Mouse (Mus musculus): ENCODE results near the gene Adssl1. TPM values are rescaled to one million over a fixed set of nuclear protein-coding genes. Genes with fewer than 3 reads are reported as not detected.
A peak's percentile ranks its signal among the peaks of the same experiment; 100 is the strongest.

Adssl1 gene
- total RNA-seq, 2 experiments from 2014 or later: 887 to 928 TPM

DNA sequence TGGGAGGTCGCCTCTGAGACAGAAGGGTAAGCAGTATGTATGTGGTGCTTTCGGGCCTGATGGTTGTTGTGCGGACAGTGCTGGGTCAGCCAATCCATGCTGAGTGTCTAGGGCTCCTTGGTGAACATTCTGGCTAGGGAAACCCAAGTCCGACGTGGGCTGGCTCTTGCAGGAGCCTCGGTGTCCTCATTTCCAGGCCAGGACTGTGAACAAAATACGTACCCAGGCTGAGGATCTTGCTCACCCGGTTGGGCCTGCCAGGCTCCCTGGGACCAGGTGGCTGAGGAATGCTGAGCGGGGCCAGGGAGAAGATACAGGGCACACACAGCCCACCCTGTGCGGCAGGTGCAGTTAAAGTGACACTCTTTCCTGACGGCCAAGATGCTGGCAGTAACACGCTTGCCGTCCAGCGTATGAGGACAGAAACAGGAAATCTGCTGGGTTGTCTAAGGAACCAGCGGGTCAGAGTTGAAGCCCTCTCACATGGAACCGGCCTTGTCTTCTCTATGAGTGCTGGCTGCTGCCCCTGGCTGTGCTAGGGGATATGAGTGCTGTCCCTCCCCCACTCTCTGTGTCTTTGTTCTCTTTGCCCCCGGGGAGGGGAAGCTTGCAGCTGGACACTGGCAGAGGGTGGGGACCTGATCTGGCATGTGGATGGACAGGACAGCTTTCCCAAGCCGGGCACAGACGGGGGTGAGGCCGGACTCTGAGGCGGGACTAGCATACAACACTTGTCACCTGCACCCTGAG lies 26.7 kb upstream of the Adssl1 start:
- peak; percentile 66 for DNase-seq

DNA sequence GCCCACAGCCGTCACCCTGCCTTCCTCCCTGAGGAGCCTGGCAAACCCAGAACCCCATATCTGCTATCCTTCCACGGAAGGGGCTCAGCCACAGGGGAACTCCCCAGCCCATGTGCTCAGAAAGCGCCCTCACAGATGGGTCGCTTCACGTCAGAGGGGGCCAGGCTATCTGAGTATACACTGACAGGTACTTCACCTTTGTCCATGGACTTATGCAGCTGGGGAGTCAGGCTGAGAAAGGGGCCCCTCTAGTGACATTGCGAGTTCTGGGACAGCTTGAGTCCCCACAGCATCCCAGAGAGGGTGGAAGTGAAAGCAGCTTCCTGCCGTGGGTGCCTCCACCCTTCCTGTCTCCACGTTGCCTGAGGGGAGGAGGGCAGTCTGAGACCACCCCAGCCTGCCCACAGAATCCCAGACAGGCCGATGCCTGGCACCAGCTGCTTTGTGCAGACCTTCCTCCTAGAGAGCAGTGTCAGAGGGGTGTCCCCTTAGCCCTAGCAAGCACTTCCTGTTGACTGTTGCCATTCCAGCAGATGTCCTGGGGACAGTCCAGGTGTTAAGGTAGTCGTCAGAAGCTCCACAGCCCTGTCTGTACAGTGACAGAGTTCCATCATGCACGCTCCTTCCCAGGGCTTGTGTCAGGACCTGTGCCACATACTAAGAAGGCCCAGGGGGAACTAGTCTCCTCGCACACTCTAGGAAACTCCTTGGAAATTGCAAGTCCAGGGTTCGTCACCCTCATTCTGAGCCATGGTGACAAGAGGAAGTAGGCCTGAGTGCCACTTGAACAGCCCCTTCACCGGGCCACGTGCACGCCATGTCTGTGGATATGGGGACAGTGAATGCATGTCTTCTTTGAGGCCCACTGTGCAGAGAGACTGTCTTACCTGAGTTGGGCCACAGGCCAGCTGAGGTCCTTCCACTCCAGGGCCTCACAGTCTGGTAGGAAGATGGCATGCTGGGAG lies 25.6 kb upstream of the Adssl1 start:
- no peak for DNase-seq

DNA sequence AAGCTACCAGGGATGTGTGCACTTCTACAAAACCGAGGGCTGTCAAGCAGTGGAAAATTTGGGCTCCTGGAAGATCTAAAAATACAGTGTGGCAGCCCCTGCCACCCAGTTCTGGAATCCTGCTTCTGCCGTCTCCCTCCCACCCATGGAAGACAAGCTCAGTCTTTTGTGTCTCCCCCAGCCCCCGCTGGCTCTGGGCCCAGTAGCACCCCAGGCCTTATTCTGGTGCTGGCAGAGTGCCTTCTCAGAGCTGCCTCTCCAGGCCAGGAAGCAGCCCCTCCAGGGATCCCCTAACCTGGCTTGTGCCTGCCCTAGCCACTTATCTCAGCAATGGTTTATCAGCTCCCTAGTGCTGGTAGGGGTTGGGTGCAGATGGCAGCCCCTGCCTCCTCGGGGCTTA lies 24.9 kb upstream of the Adssl1 start:
- DNase-seq: no peak

DNA sequence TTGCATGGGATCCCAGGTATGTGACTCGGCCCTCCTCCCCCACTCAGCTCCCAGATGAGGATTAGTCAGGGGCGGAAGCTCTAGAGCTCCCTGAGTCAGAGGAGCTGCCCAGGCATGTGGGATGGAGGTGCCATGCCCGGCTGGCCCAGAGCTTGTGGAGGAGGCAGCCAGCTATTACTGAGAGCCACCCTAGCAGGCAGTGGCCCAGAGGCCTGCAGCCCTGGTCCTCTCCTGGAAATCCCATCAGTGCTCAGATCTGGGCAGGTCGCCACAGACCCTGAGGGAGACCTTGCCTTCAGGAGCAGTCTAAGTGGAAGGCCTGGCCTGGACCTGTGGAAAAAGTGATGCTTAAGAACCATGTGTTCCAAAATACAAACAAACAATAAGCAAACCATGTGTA lies 24.2 kb upstream of the Adssl1 start:
- DNase-seq: peak; percentile 84

DNA sequence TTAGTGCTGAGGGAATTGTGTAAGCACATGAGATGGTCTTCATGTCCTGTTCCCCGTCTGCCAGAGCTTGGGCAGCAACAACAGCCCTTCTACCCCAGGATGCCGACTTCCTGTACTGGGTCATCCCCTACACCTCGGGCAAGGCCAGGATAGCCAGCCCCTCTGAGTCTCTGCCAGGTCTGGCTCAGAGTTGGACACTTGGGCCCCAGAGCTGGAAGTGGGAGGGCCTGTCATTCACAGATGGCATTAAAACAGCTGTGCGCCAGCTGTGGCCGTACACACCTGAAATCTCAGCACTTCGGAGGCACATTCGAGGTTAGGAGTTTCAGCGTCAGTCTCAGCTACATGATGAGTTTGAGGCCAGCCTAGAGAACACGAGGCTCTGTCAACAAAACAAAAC lies 23.4 kb upstream of the Adssl1 start:
- DNase-seq: no peak

DNA sequence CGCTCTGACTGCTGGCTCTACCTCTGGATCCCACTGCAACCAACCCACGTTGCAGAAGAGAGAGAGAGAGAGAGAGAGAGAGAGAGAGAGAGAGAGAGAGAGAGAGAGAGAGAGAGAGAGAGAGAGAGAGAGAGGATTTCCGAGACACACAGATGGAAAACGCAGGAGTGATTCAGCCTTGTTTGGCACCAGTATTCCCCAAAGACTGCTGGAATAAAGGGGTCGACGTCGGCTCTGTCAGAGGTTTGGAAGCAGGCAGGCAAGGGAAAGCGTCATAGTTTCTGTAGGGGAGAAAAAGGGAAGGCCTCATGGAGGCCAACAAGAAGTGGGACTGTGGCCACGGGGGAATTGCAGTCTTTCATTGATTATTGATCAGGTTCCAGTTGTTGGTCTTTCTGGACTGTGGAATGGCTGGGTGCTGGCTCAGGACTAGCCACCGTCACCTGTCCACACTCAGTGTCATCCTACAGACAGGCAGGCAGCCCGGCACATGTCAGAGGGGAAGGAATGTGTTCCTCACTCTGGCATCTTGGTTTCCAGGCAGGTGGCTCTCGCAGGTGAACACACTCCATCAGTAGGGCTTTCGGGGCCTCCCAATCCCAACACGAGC lies 22.8 kb upstream of the Adssl1 start:
- no peak for DNase-seq

DNA sequence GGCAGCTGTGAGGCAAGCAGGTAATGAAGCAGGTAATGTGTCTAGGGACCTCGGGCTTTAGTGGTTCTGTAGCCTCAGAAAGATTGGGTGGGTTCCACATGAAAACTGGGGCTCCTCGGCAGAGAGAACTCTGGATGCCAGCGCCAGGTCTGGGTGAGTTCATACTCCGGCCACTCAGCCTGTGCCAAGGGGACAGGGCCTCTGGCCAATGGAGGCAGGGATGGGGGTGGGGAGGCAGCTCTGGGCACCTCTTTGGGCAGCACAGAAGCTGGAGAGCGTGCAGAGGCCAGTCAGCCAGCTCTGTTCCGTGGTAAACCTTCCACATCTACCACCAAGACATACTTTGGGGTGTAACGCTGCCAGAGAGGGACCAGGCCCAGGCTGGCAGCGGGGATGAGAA lies 22.2 kb upstream of the Adssl1 start:
- DNase-seq: peak; percentile 65

DNA sequence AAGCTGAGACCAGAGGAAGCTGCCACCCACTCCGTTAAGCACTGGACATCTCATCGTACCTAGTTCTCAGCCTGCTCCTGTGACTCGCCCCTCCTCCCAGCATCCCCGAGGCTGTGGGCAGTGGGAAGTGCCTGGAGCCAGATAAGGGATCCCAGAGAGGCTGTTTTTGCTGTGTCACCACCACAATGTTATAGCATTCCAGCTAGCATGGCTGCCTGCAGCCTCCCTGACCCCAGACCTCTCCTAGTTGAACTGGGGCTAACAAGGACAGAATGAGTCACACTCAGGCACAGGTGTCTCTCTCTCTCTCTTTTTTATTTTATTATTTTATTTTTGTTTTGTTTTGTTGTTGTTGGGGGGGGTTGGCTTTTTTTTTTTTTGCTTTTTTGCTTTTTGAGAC lies 20.6 kb upstream of the Adssl1 start:
- DNase-seq: no peak

DNA sequence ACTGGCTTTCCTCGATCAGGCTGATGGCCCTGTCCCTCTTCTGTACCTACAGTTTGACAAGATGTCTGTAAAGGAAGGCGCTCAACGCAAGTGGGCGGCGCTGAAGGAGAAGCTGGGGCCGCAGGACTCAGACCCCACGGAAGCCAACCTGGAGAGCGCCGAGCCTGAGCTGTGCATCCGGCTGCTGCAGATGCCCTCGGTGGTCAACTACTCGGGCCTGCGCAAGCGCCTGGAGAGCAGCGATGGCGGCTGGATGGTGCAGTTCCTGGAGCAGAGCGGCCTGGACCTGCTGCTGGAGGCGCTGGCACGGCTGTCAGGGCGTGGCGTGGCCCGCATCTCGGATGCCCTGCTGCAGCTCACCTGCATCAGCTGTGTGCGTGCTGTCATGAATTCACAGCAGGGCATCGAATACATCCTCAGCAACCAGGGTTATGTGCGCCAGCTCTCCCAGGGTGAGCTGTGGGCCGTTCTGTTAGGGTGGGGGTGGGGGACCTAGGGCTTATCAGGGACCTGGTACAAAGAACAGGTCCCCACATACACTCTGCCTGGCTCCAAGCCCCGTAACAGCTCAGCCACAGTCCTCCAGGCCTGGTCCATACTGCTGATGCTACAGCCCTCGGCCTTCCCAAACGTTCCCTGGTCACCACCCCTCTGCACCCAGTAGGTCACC lies 19.8 kb upstream of the Adssl1 start:
- no peak for DNase-seq

DNA sequence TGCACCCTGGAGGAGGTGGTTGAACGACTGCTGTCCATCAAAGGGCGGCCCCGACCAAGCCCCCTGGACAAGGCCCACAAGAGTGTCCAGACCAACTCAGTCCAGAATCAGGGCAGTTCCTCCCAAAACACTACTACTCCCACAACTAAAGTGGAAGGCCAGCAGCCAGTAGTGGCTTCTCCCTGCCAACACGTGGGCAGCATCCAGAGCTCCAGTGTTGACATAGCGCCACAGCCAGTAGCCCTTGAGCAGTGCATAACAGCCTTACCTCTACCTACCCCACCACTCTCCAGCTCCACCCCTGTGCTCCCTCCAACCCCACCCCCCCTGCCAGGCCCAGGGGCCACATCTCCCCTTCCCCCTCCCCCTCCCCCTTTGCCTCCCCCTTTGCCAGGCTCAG lies 15.8 kb upstream of the Adssl1 start:
- DNase-seq: no peak

DNA sequence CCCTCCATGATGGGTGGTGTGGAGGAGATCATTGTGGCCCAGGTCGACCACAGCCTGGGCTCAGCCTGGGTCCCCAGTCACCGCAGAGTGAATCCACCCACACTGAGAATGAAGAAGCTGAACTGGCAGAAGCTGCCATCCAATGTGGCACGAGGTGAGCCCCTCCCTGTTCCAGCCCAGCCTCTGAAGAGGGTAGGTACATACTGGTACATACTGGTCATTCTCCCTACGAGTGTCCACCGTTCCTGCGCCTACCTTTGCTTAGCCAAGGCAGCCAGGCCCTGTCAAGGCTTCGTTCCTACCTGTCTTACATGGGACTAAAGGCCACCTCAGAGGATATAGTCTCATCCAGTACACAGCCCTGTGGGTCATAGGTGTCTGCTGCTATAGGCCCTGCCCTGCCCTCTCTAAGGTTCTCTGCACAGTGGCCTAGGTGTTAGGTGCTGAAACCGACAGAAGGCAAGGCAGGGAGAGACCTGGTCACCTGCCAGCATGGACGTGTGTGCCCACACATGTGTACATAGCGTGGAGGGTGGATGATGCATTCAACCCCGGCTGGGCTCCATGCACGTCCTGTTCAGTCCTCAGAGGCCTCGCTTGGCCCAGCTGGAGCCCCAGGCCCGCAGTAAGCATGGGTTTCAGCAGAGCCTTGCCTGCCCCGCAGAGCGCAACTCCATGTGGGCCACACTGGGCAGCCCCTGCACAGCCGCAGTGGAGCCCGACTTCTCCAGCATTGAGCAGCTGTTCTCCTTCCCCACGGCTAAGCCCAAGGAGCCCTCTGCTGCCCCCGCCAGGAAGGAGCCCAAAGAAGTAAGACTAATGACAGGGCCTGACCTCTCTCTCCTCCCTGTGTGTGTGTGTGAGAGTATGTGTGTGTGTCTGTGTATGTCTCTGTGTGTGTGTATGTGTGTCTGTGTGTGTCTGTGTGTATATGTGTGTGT lies 14.9 kb upstream of the Adssl1 start:
- DNase-seq: no peak

DNA sequence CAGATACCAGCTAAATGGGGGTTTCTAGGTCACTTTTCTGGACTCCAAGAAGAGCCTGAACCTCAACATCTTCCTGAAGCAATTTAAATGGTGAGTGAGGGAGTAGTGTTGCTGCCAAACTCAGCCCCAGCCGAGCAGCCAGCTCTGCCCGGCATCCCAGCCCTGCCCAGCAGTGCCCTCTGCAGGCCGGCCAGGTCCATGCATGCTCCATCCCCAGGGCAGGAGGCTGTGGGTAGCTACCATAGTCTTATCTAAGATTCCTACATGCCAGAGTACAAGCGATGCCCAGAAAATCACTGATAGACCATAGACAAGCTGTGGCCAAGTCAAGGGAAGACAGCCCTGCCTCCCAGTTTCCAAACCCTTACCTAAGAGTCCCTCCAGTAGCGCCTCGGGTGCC lies 14.1 kb upstream of the Adssl1 start:
- DNase-seq: peak; percentile 72

DNA sequence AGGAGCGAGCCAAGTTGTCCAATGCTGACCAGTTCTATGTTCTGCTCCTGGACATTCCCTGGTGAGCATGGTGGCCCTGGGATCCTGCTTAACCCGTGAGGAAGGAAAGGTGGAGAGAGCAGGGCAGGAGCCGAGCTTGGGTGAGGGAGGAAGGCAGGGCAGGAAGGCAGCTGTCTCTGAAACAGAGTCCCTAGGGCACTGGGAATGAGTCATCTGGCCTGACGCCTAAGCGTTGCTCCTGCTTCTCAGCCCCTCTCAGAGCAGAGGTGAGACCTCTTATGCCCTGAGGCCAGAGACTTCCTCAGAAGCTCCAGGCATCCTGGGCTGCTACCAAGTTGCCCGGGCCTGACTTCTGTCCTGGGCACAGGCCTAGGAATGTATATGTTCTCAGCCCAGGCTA lies 12.8 kb upstream of the Adssl1 start:
- DNase-seq: no peak

DNA sequence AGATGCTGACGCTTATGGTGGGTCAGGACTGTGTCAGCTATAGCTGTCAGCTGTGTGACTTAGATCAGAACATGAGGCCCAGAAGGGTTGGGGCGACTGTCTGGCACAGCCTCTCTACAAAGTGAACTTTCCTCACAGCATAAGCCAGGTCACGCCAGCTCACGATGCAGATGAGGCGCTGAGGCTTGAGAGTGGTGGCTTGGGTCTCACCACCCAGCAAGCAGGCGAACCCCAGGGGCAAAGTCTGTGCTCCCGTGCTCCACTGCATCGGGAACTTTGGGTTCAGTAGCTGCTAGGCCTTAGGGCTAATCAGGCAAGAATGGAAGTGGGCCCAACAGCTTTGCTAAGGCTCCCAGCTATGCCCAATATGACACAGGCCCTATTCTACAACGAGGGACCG lies 10.8 kb upstream of the Adssl1 start:
- DNase-seq: no peak

DNA sequence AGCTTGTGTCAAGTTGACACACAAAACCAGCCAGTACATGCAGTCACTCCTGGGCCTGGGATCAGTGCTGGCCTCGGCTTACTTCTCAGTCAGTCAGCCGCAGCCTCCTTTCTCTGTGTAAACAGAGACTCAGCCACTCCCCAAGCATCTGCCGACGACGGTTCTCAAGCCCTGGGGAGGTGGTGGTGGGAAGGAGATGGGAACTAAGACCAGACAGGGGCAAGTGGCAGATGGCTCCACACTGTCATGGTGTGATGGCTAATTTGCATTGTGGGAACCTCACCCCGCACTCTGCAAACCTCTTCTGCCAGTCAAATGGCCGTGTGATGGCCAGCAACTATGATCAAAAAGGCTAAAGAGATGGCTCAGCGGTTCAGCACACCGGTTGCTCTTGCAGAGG lies 3.2 kb upstream of the Adssl1 start:
- no peak for DNase-seq

DNA sequence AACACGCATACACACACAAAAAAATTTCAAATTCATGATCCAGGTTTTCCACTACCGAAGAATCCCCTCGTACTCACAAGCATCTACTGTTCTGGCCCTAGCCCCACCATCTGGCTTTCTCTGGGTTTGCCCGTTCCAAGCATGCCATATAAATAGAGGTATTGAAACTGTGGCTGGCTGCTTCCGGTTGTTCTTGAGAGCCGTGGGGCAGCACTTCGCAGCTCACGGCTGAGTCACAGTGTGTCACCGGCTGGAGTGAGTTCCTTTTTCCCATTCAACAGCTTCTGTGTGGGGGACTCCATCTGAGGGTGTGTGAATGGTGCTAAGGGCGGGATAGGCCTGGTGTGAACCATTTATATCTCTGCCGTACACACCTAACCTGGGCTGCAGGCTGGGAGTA lies 2.7 kb upstream of the Adssl1 start:
- no peak for DNase-seq

DNA sequence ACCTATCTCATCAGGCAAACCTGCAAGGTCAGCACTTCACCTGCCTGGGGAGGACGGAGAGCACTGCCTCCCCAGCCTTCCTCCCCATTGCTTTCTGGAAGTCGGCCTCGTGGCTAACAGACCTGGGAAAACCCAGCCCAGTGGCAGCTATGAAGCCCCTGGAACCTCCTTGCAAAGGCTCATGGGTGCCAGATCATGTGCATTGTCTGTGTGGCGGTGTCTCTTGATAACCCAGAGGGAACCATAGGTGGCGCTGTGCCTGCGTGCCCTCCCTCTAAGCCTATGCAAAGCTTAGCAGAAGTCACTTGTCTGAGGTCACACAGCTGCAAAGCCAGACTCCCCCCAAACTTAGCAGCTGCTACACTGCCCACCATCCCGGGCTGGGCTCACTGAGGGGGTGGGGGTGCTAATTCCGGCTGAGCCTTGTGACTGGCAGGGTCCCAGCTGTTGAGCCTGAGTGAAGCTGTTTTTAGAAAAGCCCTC lies 1.9 kb upstream of the Adssl1 start:
- DNase-seq: peak; percentile 83

DNA sequence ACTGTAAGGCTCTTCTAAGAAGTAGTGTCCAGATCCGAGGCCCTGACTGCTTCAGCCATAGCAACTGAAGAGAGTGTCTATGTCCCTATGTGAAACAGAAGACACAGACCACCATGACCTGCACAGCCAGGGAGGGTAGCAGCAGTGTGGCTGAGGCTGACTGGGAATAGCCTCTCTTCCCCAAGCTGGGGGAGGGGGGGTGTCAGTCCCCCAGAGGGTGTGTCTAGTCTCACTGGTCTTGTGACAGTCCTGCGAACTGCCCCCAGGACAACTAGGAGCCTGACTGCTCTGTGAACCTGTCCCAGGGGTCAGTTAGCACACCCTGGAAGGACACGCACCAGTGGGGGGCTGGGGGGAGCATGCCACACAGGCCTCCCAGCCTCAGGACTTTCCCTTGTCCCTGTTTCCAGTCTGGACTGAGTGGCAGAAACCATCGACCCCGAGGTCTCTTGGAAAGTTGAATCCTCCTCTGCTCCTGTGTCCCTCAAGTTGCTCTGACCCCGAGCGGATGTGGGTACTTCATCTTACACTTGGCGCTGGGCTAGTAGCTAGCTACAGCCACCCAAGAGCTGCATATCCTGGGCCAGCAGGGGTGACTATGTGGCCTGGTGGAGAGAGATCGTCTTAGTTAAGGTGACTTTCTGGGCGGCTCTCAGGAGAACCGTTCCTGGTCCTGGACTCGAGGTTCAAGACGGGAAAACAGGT lies 712 bp upstream of the Adssl1 start:
- DNase-seq: peak; percentile 84

DNA sequence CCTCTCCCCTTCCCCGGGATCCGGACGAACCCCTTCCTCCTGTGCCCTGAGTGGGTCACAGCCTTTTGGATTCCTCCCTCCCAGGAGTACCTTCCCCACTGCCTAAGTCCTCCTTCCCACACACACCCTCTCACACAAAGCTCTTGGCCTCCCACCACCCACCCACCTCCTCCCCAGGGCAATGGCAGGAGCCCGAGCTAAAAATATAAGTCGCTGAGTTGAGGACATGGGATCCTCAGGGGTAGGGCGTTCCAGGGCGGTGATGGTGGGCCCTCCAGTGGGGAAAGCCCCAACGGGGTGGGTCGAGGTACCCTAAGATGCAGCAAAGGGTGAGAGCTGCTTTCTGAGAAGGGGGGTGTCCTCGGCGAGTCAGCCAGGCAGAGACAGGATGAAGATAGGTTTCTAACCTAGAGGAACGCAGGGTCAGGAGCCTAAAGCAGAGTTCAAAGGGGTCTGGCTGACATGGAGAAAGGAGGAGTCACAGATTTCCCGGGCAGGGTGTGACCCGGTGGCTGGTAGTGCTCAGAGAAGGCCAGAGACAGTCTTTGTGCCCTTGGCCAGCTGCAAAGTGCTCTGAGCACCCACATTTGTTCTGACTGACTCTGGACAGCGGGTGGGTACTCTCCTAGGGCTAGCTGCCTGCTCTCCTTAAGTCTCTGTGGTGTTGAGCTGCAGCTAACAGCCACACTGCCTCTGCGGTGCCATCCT lies 663 bp downstream of the Adssl1 start:
- peak; percentile 76 for DNase-seq

DNA sequence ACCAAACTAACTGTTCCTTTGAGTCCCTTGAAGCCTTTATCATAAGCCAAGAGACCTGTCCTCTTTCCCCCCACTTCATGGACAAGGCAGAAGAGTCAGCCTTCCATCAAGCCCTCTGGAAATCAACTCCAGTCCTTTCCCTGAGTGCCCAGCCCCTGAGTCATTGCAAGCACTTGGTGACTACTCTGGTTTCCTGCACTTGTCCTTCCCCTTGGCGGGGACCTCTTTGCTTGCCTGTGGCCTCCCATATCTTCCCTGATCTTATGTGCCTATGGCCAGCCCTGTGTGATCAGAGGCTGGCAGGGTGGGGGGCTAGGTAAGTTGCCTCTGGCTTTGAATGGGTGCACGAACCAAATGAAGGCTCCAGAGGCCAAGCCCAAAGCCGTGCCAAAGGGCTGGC lies 2.1 kb downstream of the Adssl1 start:
- no peak for DNase-seq

All from gastrocnemius, postnatal 25 days (tissue).